Mouse (Mus musculus) C2C12 (cell line): Measurements from ENCODE around the gene Med4. TPM values are rescaled to one million over a fixed set of nuclear protein-coding genes. Genes with fewer than 3 reads are reported as not detected.

Experiments
- H3K27me3 ChIP-seq: one replicate; pipeline ENCODE4 v1.6.1; 2011; ENCODE audit not compliant: control insufficient read depth, insufficient read depth, insufficient read length
- H3K36me3 ChIP-seq: one replicate; pipeline ENCODE4 v1.6.1; 2011; ENCODE audit not compliant: control insufficient read depth, insufficient read depth
- H3K4me3 ChIP-seq: one replicate; pipeline ENCODE4 v1.5.1; 2011; ENCODE audit warnings: mild to moderate bottlenecking, control low read depth; ENCODE audit not compliant: poor library complexity, insufficient read depth, severe bottlenecking
- H3K79me2 ChIP-seq: one replicate; pipeline ENCODE4 v1.6.1; 2011; ENCODE audit not compliant: control insufficient read depth, insufficient read depth
- H3K79me3 ChIP-seq: one replicate; pipeline ENCODE4 v1.6.1; 2011; ENCODE audit warnings: low read depth, control low read depth
- H3ac ChIP-seq: one replicate; pipeline ENCODE3; 2011; ENCODE audit warnings: low read depth; ENCODE audit not compliant: control insufficient read depth, insufficient read length
- CEBPB ChIP-seq: IDR thresholded peaks from one replicate; pipeline ENCODE4 v1.6.1; 2011; ENCODE audit warnings: low read depth, mild to moderate bottlenecking, control low read depth, moderate library complexity
- CTCF ChIP-seq: IDR thresholded peaks from one replicate; pipeline ENCODE4 v1.5.1; 2011; ENCODE audit not compliant: control insufficient read depth, insufficient read depth, insufficient read length
- FOSL1 ChIP-seq: IDR thresholded peaks from one replicate; pipeline ENCODE4 v1.8.0; 2011; ENCODE audit warnings: mild to moderate bottlenecking, low read length; ENCODE audit not compliant: poor library complexity, insufficient read depth, severe bottlenecking
- MAX ChIP-seq: IDR thresholded peaks from one replicate; pipeline ENCODE4 v1.6.1; 2011; ENCODE audit warnings: mild to moderate bottlenecking, control low read depth
- MYOD1 ChIP-seq: IDR thresholded peaks from one replicate; pipeline ENCODE4 v1.6.1; 2011; ENCODE audit warnings: low read depth; ENCODE audit not compliant: control insufficient read depth, insufficient read length
- MYOG ChIP-seq: IDR thresholded peaks from one replicate; pipeline ENCODE4 v1.6.1; 2011; ENCODE audit not compliant: control insufficient read depth, insufficient read length; ENCODE audit errors: extremely low read depth
- USF1 ChIP-seq: IDR thresholded peaks from one replicate; pipeline ENCODE4 v1.6.1; 2011; ENCODE audit warnings: low read depth, mild to moderate bottlenecking, control low read depth, moderate library complexity
- polyA plus RNA-seq: library from polyadenylated mRNA; unstranded; fragments of >200 nt; fragmentation: generic; extraction: Trizol; gene quantifications from one replicate; pipeline ENCODE4 v1.2.1, GENCODE M21; 2012; ENCODE audit warnings: missing spikeins

Gene Med4
- polyA plus RNA-seq, 1 experiment: 31.6 TPM

DNA sequence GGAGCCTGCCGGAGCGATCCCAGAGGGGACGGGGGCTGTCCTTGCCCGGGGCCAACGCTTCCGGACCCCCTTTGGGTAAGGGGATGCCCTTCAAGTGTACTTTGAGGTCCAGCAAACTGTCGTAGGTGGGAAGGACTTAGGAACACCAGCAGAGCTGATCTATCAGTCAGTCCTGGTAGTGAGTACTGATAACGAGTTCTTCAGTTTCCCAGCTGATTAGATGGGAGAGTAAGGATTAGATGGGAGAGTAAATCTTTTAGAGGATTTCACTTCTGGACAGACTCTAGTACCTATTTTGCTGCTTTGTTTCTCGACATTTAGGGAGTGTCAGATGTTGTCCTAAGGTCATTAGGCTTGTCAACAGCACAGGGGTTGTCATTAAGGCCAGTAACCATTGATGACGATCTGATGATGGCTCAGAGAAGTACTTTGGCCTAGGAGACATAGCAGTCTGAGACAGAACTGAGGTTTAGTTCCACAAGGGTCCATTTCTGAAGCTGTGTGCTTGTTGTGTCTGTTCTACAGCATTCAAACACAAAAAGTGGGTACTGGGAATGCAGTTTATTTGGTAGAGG is 43.4 kb downstream of the Med4 start:
- Histone ChIP-seq H3K36me3 (peaks cover 12% of the 10 kb centered on the region), H3ac (peak overlapping the region; percentile 86), H3K79me2 (peaks cover 49% of the 10 kb centered on the region), H3K79me3 (peaks cover 25% of the 10 kb centered on the region), H3K27me3 (no peaks in the 10 kb centered on the region), H3K4me3 (peak overlapping the region; percentile 56)
- TF ChIP-seq MAX (no peak), CEBPB (no peak), USF1 (no peak), CTCF (no peak), MYOD1 (no peak), FOSL1 (no peak), MYOG (no peak)

Other genes with a start within 250 kb of the Med4 start
- 2.7 TPM for gene Rb1, start 184.2 kb upstream of the Med4 start, polyA plus RNA-seq
- gene Itm2b, start 124.7 kb upstream of the Med4 start, polyA plus RNA-seq: 153 TPM
- 29.7 TPM for gene Sucla2, start 15.3 kb downstream of the Med4 start, polyA plus RNA-seq
- gene Nudt15, start 38.2 kb downstream of the Med4 start, polyA plus RNA-seq: 2.2 TPM
- gene Gm21750, start 151.2 kb downstream of the Med4 start, polyA plus RNA-seq: not detected